Mouse (Mus musculus): ENCODE measurements at regions not wholly inside any gene's neighbourhood (a gene's known extent, or its start where the extent isn't known, plus 50 kb on each side); places are given as distances from the start of the nearest gene placed in this dataset.

GRCm38 (mm10) chr3:31467882-31468281 is 157.7 kb upstream of the Slc7a14 start:
- peak; percentile 54 for DNase-seq

DNA sequence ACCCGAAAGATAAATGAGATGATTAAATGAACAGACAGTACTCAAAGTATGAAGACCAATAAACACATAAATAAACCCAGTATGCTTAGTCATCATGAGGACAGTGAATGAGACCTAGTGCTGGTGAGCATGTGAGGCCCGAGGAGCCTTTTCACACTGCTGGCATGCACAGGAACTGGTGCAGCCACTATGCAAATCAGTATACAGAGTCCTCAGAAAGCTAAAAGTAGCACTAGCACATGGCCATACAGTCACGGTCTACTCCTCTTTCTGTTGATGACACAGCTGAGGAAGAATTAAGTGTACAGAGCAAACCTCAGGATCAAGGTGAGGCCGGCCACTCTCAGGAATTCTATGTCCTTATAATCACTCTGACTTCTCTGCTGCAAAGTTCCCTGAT is 154.1 kb upstream of the Slc7a14 start:
- Histone ChIP-seq H3K4me3 (ENCODE audit: low read depth, low read length) (no peak overlapping the region), H3K4me1 (ENCODE audit: insufficient read depth) (no peaks in the 10 kb centered on the region), H3K9me3 (ENCODE audit: low read length) (no peaks in the 10 kb centered on the region), H3K36me3 (ENCODE audit: insufficient read depth) (no peaks in the 10 kb centered on the region), H3K27ac (ENCODE audit: low read depth, low read length) (no peak overlapping the region), H3K27me3 (ENCODE audit: insufficient read depth, low read length) (no peaks in the 10 kb centered on the region), H3K9ac (no peak overlapping the region), H3K4me2 (ENCODE audit: low read depth) (no peak overlapping the region)
- DNase-seq (no peak), ATAC-seq (no peak)
- TF ChIP-seq CTCF (IDR thresholded peaks at IDR 0.05; ENCODE audit: low read depth), result no peak
- WGBS, result 83% methylated on average over 4 of the region's 4 CpGs

More at GRCm38 (mm10) chr3:31467882-31468281, 157.7 kb upstream of the Slc7a14 start:
- Histone ChIP-seq H3K4me3 (ENCODE audit: low read depth, low read length) (no peak overlapping the region), H3K4me2 (ENCODE audit: low read depth) (no peak overlapping the region), H3K4me1 (ENCODE audit: insufficient read depth) (no peaks in the 10 kb centered on the region), H3K27me3 (ENCODE audit: insufficient read depth, low read length) (no peaks in the 10 kb centered on the region), H3K9me3 (ENCODE audit: low read length) (no peaks in the 10 kb centered on the region), H3K36me3 (ENCODE audit: insufficient read depth) (no peaks in the 10 kb centered on the region), H3K27ac (ENCODE audit: low read depth, low read length) (peak overlapping the region; percentile 29; the same call in 1 of the 2 replicates), H3K9ac (no peak overlapping the region)
- 10% methylated on average over 1 of the region's 1 CpGs for WGBS
- peak; percentile 83 for ATAC-seq
- TF ChIP-seq CTCF (IDR thresholded peaks at IDR 0.05; ENCODE audit: low read depth), result no peak

- Histone ChIP-seq H3K9ac (no peak overlapping the region), H3K9me3 (ENCODE audit: low read length) (no peaks in the 10 kb centered on the region), H3K27ac (ENCODE audit: low read depth, low read length) (no peak overlapping the region), H3K27me3 (ENCODE audit: insufficient read depth, low read length) (no peaks in the 10 kb centered on the region), H3K4me1 (ENCODE audit: insufficient read depth) (no peaks in the 10 kb centered on the region), H3K4me3 (ENCODE audit: low read depth, low read length) (no peak overlapping the region), H3K4me2 (ENCODE audit: low read depth) (no peak overlapping the region), H3K36me3 (ENCODE audit: insufficient read depth) (no peaks in the 10 kb centered on the region)
- TF ChIP-seq CTCF (IDR thresholded peaks at IDR 0.05; ENCODE audit: low read depth), result peak; percentile 57
- ATAC-seq, result peak; percentile 54; the same call in 1 of the 2 replicates
- 67% methylated on average over 5 of the region's 5 CpGs for WGBS
- no peak for DNase-seq
These were observed 149.3 kb upstream of the Slc7a14 start for GRCm38 (mm10) chr3:31459456-31459855.

DNA sequence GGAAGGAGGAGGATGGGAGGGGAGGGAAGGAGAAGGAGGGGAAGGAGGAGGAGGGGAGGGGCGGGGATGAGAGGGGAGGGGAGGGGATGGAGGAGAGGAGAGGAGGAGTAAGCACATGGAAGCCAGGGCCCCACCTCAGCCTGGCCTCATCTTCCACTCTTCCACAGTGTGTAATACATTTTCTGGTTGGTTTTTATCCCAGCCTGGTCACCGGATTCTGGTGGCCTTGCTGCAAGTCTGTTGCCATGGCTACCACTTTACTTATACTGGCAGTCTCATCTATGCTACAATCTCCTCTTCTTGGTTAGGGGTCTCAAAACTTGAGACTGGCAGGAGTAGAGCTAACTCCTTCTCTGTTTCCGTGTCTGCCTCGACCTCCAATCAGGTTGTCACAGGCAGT is 147.8 kb upstream of the Slc7a14 start:
- Histone ChIP-seq H3K36me3 (ENCODE audit: insufficient read depth) (no peaks in the 10 kb centered on the region), H3K27me3 (ENCODE audit: insufficient read depth, low read length) (no peaks in the 10 kb centered on the region), H3K27ac (ENCODE audit: low read depth, low read length) (no peak overlapping the region), H3K9ac (no peak overlapping the region), H3K4me1 (ENCODE audit: insufficient read depth) (no peaks in the 10 kb centered on the region), H3K9me3 (ENCODE audit: low read length) (no peaks in the 10 kb centered on the region), H3K4me2 (ENCODE audit: low read depth) (no peak overlapping the region), H3K4me3 (ENCODE audit: low read depth, low read length) (no peak overlapping the region)
- TF ChIP-seq CTCF (IDR thresholded peaks at IDR 0.05; ENCODE audit: low read depth), result no peak
- WGBS, result 48% methylated on average over 4 of the region's 4 CpGs
- ATAC-seq, result peak; percentile 90
- peak; percentile 36 for DNase-seq

GRCm38 (mm10) chr3:31455031-31455430 is 144.9 kb upstream of the Slc7a14 start:
- DNase-seq (no peak), ATAC-seq (no peak)
- Histone ChIP-seq H3K27ac (ENCODE audit: low read depth, low read length) (no peak overlapping the region), H3K4me2 (ENCODE audit: low read depth) (no peak overlapping the region), H3K4me3 (ENCODE audit: low read depth, low read length) (no peak overlapping the region), H3K36me3 (ENCODE audit: insufficient read depth) (no peaks in the 10 kb centered on the region), H3K9me3 (ENCODE audit: low read length) (no peaks in the 10 kb centered on the region), H3K9ac (no peak overlapping the region), H3K27me3 (ENCODE audit: insufficient read depth, low read length) (no peaks in the 10 kb centered on the region), H3K4me1 (ENCODE audit: insufficient read depth) (no peaks in the 10 kb centered on the region)
- WGBS, result 72% methylated on average over 5 of the region's 5 CpGs
- no peak for TF ChIP-seq CTCF (IDR thresholded peaks at IDR 0.05; ENCODE audit: low read depth)

DNA sequence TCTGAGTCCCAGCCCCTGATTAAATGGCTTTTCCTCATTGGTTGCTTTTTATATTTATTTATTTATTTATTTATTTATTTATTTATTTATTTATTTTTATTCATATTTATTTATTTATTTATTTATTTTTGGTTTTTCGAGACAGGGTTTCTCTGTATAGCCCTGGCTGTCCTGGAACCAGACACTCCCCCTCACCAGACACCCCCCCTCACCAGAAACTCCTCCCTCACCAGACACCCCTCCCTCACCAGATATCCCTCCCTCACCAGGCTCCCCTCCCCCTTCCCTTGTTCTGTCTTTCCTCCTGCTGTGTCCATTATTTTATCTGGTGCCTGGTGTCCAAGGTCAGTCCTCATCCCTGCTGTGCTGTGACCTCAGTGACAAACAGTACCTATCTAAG is 134.7 kb upstream of the Slc7a14 start:
- Histone ChIP-seq H3K4me2 (ENCODE audit: low read depth) (no peak overlapping the region), H3K27me3 (ENCODE audit: insufficient read depth, low read length) (no peaks in the 10 kb centered on the region), H3K36me3 (ENCODE audit: insufficient read depth) (no peaks in the 10 kb centered on the region), H3K4me1 (ENCODE audit: insufficient read depth) (no peaks in the 10 kb centered on the region), H3K4me3 (ENCODE audit: low read depth, low read length) (no peak overlapping the region), H3K9me3 (ENCODE audit: low read length) (no peaks in the 10 kb centered on the region), H3K9ac (no peak overlapping the region), H3K27ac (ENCODE audit: low read depth, low read length) (no peak overlapping the region)
- 96% methylated on average over 1 of the region's 1 CpGs for WGBS
- DNase-seq (no peak), ATAC-seq (no peak)
- TF ChIP-seq CTCF (IDR thresholded peaks at IDR 0.05; ENCODE audit: low read depth), result no peak

GRCm38 (mm10) chr3:31444311-31444710 is 134.1 kb upstream of the Slc7a14 start:
- Histone ChIP-seq H3K9ac (no peak overlapping the region), H3K4me1 (ENCODE audit: insufficient read depth) (no peaks in the 10 kb centered on the region)
- 91% methylated on average over 7 of the region's 7 CpGs for WGBS

GRCm38 (mm10) chr3:31443894-31444293 is 133.7 kb upstream of the Slc7a14 start:
- Histone ChIP-seq H3K27me3 (ENCODE audit: insufficient read depth, low read length) (no peaks in the 10 kb centered on the region), H3K4me1 (ENCODE audit: insufficient read depth) (no peaks in the 10 kb centered on the region), H3K9ac (no peak overlapping the region), H3K9me3 (ENCODE audit: low read length) (no peaks in the 10 kb centered on the region), H3K4me3 (ENCODE audit: low read depth, low read length) (no peak overlapping the region), H3K36me3 (ENCODE audit: insufficient read depth) (no peaks in the 10 kb centered on the region), H3K27ac (ENCODE audit: low read depth, low read length) (no peak overlapping the region), H3K4me2 (ENCODE audit: low read depth) (no peak overlapping the region)
- TF ChIP-seq CTCF (IDR thresholded peaks at IDR 0.05; ENCODE audit: low read depth), result no peak
- 87% methylated on average over 5 of the region's 5 CpGs for WGBS
- ATAC-seq, result no peak
- no peak for DNase-seq

More at GRCm38 (mm10) chr3:31444311-31444710, 134.1 kb upstream of the Slc7a14 start:
- Histone ChIP-seq H3K27ac (ENCODE audit: low read depth, low read length) (no peak overlapping the region), H3K4me2 (ENCODE audit: low read depth) (no peak overlapping the region), H3K4me3 (ENCODE audit: low read depth, low read length) (no peak overlapping the region), H3K9me3 (ENCODE audit: low read length) (no peaks in the 10 kb centered on the region), H3K27me3 (ENCODE audit: insufficient read depth, low read length) (no peaks in the 10 kb centered on the region), H3K36me3 (ENCODE audit: insufficient read depth) (no peaks in the 10 kb centered on the region)
- TF ChIP-seq CTCF (IDR thresholded peaks at IDR 0.05; ENCODE audit: low read depth), result no peak
- ATAC-seq (no peak), DNase-seq (no peak)

All from forebrain, postnatal 0 days (tissue).